Mouse (Mus musculus) olfactory bulb, adult 2 months (tissue): ENCODE results near the gene Wdr27.
"Not testable (repeated sequence)": the region's sequence is repeated elsewhere in the genome, so short reads cannot be mapped to it uniquely, and the experiment has no call there.

Source experiments
- CTCF ChIP-seq: fragments of 200-500 bp; IDR thresholded peaks from 2 replicates; pipeline ENCODE4 v1.5.1; 2012; ENCODE audit warnings: low read depth, mild to moderate bottlenecking, low read length, moderate library complexity; ENCODE audit not compliant: insufficient read depth
- POLR2A ChIP-seq: fragments of 200-500 bp; IDR thresholded peaks from 2 replicates; pipeline ENCODE4 v1.6.1; 2012; ENCODE audit warnings: mild to moderate bottlenecking, low read depth, low read length, moderate library complexity; ENCODE audit not compliant: insufficient read depth

- TF ChIP-seq CTCF, POLR2A: not testable (repeated sequence)
Observed at GRCm38 (mm10) chr17:14942181-14942580, 777 bp downstream of the Wdr27 start.
